Mouse (Mus musculus) embryonic facial prominence, embryonic 14.5 days (tissue): ENCODE data around the gene Apol9a. TPM values are rescaled to one million over a fixed set of nuclear protein-coding genes. Genes with fewer than 3 reads are reported as not detected.

ENCODE experiments used
- ATAC-seq: fragments of 200-750 bp; cut with Nextera tagmentation; 2 replicates; pipeline ENCODE4 v1.8.0; 2017; ENCODE audit warnings: low read depth, moderate number of reproducible peaks, moderate TSS enrichment
- DNase-seq: peaks from one replicate; pipeline ENCODE4 v3.0.0-alpha.2; 2015; ENCODE audit warnings: low spot score
- H3K27ac ChIP-seq: fragments of 300-500 bp; sonication (generic); replicated peaks from 2 replicates; pipeline ENCODE4 v1.5.1; 2014; ENCODE audit warnings: low read depth, mild to moderate bottlenecking, low read length, moderate library complexity
- H3K27me3 ChIP-seq: fragments of 300-500 bp; sonication (generic); replicated peaks from 2 replicates; pipeline ENCODE4 v1.6.1; 2014; ENCODE audit warnings: low read length; ENCODE audit not compliant: control insufficient read depth, insufficient read depth
- H3K36me3 ChIP-seq: fragments of 300-500 bp; sonication (generic); 2 replicates; pipeline ENCODE4 v1.6.1; 2014; ENCODE audit warnings: low read length, mixed read lengths; ENCODE audit not compliant: control insufficient read depth, insufficient read depth
- H3K4me1 ChIP-seq: fragments of 300-500 bp; sonication (generic); 2 replicates; pipeline ENCODE4 v1.6.1; 2014; ENCODE audit warnings: antibody characterized with exemption, low read length; ENCODE audit not compliant: control insufficient read depth, insufficient read depth
- H3K4me2 ChIP-seq: fragments of 300-500 bp; sonication (generic); 2 replicates; pipeline ENCODE4 v1.6.1; 2014; ENCODE audit warnings: low read depth, mild to moderate bottlenecking, low read length, moderate library complexity, mixed read lengths
- H3K4me3 ChIP-seq: fragments of 300-500 bp; sonication (generic); 2 replicates; pipeline ENCODE4 v1.5.1; 2014; ENCODE audit warnings: low read depth, mild to moderate bottlenecking, low read length
- H3K9ac ChIP-seq: fragments of 300-500 bp; sonication (generic); 2 replicates; pipeline ENCODE4 v1.6.1; 2014; ENCODE audit warnings: low read depth, mild to moderate bottlenecking, low read length, moderate library complexity, mixed read lengths
- H3K9me3 ChIP-seq: fragments of 300-500 bp; sonication (generic); 2 replicates; pipeline ENCODE4 v1.6.1; 2016; ENCODE audit warnings: low read length; ENCODE audit not compliant: control insufficient read depth
- WGBS: fragments of 180-500 bp; shearing (Covaris S2); extraction: QIAGEN DNeasy Blood & Tissue Kit; methylation state at CpG from one replicate; pipeline ENCODE4 v1.1.7; 2014; 5-methylcytosine and 5-hydroxymethylcytosine counted together
- polyA plus RNA-seq: library from polyadenylated mRNA; unstranded; fragments of >200 nt; fragmentation: Nextera tagmentation; extraction: Ambion mirVana; gene quantifications from 2 replicates; pipeline ENCODE4 v1.2.1, GENCODE M21; 2014

The Apol9a gene
- polyA plus RNA-seq, 1 experiment from 2014 or later = 0.31 TPM

DNA sequence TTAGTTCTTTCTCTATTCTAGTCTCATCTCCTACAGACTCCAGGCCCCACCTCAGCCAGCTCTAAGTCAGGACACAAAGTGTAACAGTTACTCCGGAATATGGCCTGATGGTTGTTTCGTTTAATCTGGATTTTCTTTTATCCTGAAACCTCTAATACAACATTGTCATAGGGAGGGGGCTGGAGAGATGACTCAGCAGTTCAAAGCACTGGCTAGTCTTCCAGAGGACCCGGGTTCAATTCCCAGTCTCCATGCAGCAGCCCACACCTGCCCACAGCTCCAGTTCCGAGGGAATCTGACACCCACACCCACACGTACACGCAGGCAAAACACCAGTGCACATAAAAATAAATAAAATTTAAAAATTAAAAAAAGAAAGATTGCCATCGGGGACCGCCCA, 51.0 kb downstream of the Apol9a start:
- DNase-seq (no peak), ATAC-seq (no peak)
- Histone ChIP-seq H3K27ac (peak overlapping the region; percentile 95), H3K36me3 (no peaks in the 10 kb centered on the region), H3K9ac (no peak overlapping the region), H3K4me3 (no peak overlapping the region), H3K27me3 (no peaks in the 10 kb centered on the region), H3K9me3 (no peaks in the 10 kb centered on the region), H3K4me1 (peaks cover 31% of the 10 kb centered on the region), H3K4me2 (no peak overlapping the region)
- 82% methylated on average over 8 of the region's 8 CpGs for WGBS

DNA sequence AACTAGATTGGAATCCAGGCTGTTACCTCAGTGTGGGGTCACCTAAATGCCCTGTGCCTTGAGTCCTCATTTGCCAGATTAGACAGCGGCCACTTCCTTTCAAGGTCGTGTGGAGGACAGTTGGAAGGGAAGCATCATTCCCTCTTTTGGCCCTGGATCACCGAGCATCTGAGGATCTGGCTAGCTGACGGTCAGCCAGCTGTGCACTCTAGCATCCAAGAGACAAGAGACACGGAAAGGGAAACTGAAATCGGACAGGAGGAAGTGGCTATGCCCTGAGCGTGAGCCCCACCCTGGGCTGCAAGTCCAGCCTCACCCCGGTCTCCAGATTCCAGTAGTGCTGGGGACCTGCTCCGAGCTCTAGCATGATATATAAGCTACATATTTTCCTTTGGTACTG, 51.4 kb downstream of the Apol9a start:
- peaks cover 29% of the 10 kb centered on the region for H3K4me1 ChIP-seq
- no peaks in the 10 kb centered on the region for H3K36me3 ChIP-seq
- H3K27ac ChIP-seq = peak overlapping the region; percentile 95
- peak overlapping the region; percentile 57 for H3K9ac ChIP-seq
- H3K9me3 ChIP-seq = no peaks in the 10 kb centered on the region
- ATAC-seq (no peak), DNase-seq (no peak)
- H3K4me2 ChIP-seq = no peak overlapping the region
- no peak overlapping the region for H3K4me3 ChIP-seq
- 57% methylated on average over 9 of the region's 9 CpGs for WGBS
- H3K27me3 ChIP-seq = no peaks in the 10 kb centered on the region

DNA sequence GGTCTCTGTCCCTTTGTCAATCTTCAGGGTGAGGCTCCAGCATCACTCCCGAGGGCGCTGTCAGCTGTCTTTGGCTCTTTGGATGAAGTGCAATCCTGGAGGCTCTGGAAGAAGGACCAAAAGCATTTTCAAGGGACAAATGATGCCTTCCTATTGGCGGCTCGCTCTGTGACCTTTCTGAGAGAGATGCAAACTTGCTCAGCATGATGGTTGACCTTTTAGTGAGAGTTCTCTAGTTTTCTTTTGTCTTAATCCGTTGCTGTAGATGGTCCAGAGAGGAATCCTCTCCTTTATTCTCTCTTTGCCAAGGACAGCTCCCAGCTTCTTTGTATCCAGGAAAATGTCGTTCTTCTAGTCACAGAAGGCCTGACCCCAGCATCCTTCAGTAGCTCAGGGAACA, 51.9 kb downstream of the Apol9a start:
- 22% methylated on average over 6 of the region's 6 CpGs for WGBS
- Histone ChIP-seq H3K27me3 (no peaks in the 10 kb centered on the region), H3K9ac (peak overlapping the region; percentile 57), H3K27ac (peak overlapping the region; percentile 95), H3K36me3 (no peaks in the 10 kb centered on the region), H3K4me1 (peaks cover 29% of the 10 kb centered on the region), H3K9me3 (no peaks in the 10 kb centered on the region), H3K4me3 (peak overlapping the region; percentile 21; the same call in 1 of the 2 replicates), H3K4me2 (peak overlapping the region; percentile 49)
- ATAC-seq = no peak; the same call in 1 of the 2 replicates
- DNase-seq = no peak

DNA sequence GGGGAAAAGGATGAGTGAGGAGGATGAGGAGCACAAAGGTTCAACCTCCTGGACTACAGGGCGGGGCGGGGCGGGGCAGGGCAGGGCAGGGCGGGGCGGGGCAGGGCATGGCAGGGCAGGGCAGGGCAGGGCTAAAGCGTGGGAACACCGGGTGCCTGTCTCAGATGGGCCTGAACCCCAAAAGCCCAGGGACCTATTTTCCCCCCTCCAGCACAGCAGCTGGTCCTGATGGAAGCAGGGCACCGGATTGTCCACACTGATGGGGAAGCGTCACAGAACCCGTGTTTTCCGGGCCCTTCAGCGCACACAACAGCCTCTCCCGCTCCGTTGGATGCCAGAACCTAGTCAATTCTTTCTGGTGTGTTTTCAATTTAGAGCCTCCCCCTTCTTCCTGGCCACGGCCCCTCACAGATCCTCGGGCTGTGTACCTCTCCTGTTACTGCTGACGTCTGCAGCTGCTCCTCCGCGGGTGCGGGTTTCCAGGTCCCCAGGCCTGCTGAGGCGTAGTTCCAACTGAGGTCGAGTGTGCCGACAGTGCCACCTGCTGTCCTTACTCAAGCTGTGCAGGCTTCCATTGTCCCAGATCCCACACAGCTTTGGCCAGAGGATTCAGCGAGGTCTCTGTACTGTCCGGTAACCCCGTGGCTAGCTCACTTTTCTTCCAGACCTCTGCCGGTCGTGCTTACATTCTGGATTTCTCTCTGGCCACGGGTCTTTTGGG, 52.5 kb downstream of the Apol9a start:
- DNase-seq (peak; percentile 98), ATAC-seq (peak; percentile 96)
- peaks cover 23% of the 10 kb centered on the region for H3K4me1 ChIP-seq
- peak overlapping the region; percentile 49 for H3K4me2 ChIP-seq
- H3K36me3 ChIP-seq = no peaks in the 10 kb centered on the region
- no peaks in the 10 kb centered on the region for H3K27me3 ChIP-seq
- 3% methylated on average over 22 of the region's 29 CpGs for WGBS
- H3K27ac ChIP-seq = peak overlapping the region; percentile 95
- peak overlapping the region; percentile 21 for H3K4me3 ChIP-seq
- H3K9ac ChIP-seq = peak overlapping the region; percentile 57
- no peaks in the 10 kb centered on the region for H3K9me3 ChIP-seq

DNA sequence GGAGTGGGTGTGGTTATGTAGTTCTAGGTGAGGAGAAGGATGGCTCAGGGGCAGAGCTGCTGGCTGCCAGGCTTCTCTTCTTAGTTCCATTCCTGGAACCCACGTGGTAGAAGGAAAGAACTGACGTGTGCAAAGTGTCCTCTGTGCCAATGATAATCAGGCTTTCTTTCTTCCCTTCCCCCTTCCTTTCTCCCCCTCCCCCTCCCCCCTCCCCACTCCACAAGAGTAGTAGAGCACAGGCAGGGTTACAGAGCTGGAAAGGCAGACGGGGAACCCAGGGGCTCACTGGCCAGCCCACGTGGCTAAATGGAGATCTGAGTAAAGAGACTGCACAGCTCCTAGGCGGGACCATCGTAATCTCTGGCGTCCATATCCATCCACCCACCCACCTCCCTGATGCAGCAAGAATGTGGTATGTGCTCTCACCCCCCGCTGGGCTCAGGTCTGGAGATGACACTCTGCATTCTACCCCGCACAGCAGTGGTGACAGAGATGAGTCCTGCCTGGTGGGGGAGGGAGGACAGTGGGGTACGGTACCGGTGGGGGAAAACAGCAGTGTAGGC, 54.6 kb downstream of the Apol9a start:
- Histone ChIP-seq H3K27ac (peak overlapping the region; percentile 72), H3K4me1 (peaks cover 19% of the 10 kb centered on the region), H3K36me3 (no peaks in the 10 kb centered on the region), H3K27me3 (no peaks in the 10 kb centered on the region), H3K9me3 (no peaks in the 10 kb centered on the region), H3K4me2 (peak overlapping the region; percentile 45), H3K9ac (0 out of 2 replicates have a peak overlapping the region, but pooled peaks have one; percentile 37), H3K4me3 (peak overlapping the region; percentile 13; the same call in 1 of the 2 replicates)
- no peak for ATAC-seq
- 8% methylated on average over 11 of the region's 11 CpGs for WGBS
- DNase-seq = peak; percentile 63

DNA sequence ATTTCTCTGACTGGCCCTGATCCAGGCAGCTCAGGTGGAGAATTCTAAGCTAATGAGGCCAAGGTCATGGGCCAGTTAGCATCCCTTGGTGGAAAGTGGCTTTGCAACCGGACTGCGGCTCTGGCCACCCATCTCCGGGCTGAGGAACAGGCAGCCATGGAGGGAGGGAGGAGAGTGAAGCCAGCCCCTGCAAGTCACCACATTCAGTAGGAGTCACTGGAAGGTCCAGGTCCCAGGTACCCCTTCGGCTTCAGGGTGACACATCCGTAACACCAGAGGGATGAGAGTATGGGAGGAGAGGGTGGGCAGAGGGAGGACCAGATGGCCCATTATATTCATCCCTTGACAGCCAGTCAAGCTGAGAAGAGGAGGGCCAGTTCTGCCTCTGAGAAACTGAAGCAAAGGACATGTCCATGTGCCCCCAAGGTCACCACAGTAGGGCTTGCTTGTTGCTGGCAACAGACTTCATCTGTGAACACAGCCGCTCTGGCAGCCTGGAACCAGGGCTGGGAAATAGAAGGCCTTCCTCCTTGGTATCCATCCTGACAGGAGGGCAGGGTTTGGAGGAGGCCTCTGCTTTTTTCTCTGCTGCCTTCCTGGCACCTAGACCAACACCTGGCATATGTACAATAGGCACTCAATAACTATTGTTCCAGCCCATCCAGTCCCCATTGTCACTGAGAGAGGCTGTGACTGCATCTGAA, 55.9 kb downstream of the Apol9a start:
- Histone ChIP-seq H3K36me3 (no peaks in the 10 kb centered on the region), H3K9ac (no peak overlapping the region), H3K27ac (no peak overlapping the region), H3K4me3 (no peak overlapping the region), H3K9me3 (no peaks in the 10 kb centered on the region), H3K4me2 (no peak overlapping the region), H3K4me1 (peaks cover 19% of the 10 kb centered on the region), H3K27me3 (no peaks in the 10 kb centered on the region)
- DNase-seq (no peak), ATAC-seq (no peak)
- 64% methylated on average over 6 of the region's 6 CpGs for WGBS

DNA sequence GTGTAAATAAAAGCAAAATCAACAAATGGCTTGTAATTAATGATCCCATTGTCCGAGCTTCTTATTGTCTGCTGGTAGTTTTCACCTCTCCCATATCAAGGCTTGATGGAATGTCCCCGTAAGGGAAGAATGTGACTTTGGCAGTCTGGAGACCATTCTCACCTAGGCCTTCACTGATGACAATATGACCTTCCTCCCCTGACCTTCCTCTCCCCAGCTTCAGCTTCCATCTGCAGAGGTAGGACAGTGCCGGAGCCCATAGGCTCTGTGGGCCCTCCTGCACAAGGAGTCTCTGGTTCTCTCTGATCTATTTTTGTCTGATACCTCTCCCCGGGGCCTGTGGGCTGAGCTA, 56.5 kb downstream of the Apol9a start:
- Histone ChIP-seq H3K36me3 (no peaks in the 10 kb centered on the region), H3K9ac (no peak overlapping the region), H3K4me3 (no peak overlapping the region), H3K4me1 (peaks cover 19% of the 10 kb centered on the region), H3K9me3 (no peaks in the 10 kb centered on the region), H3K4me2 (no peak overlapping the region), H3K27ac (no peak overlapping the region), H3K27me3 (no peaks in the 10 kb centered on the region)
- no peak for DNase-seq
- no peak for ATAC-seq
- 54% methylated on average over 4 of the region's 4 CpGs for WGBS
